Mouse (Mus musculus) myocyte (in vitro differentiated cells): Measurements from ENCODE around the gene Auts2.

Experiments
- MAX ChIP-seq: IDR thresholded peaks from one replicate; pipeline ENCODE4 v1.6.1; 2011; ENCODE audit warnings: low read depth, mild to moderate bottlenecking, control low read depth
- POLR2A ChIP-seq: IDR thresholded peaks from one replicate; pipeline ENCODE4 v1.6.1; 2011; ENCODE audit warnings: low read depth, mild to moderate bottlenecking, control low read depth, moderate library complexity; ENCODE audit not compliant: insufficient read length
- TCF12 ChIP-seq: IDR thresholded peaks from one replicate; pipeline ENCODE4 v1.6.1; 2011; ENCODE audit warnings: mild to moderate bottlenecking, control low read depth; ENCODE audit not compliant: poor library complexity, insufficient read depth, severe bottlenecking

DNA sequence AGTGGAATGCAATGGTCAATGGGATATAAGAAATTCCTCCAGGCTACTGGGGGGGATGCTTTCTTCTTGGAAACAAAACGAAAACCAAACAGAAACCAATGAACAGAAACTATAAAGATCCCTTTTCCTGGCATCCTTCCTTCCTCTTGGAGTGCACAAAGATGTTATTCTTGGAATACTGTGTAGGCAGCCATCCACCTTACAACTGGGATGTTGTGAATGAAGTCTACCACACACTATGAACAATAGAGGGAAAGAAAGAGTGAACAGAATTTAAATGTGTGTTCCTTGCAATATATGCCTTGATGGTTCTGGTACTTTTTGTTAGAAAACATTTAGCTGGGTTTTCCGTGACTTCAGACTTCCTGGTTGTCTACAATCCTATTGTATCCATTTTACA is 236.1 kb downstream of the Auts2 start:
- TF ChIP-seq POLR2A, result no peak
- TF ChIP-seq MAX, result no peak
- no peak for TF ChIP-seq TCF12
